Mouse (Mus musculus): ENCODE data around the gene Rtbdn. TPM values are rescaled to one million over a fixed set of nuclear protein-coding genes. Genes with fewer than 3 reads are reported as not detected.

Rtbdn gene
- polyA plus RNA-seq, 1 experiment, result not detected

DNA sequence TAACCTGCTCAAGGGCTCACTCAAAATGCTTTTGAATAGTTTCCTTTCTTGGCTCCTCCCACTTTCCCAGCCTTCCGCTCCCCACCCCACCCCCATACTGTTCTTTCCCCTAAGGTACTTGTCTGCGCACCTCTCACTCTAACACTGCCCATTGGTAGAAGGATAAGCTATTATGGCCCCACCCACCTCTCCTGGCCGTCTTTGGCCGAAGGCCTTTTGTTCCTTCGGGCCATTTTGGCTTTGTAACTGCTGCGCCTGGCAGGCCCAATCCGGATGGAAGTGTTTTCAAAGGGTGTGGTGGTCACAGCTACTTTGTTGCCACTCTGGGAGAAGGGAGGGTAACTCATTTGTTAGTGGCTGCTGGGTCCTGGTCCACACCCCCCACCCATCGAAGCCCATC lies 31.5 kb upstream of the Rtbdn start:
- Histone ChIP-seq H3K4me1 (ENCODE audit: control insufficient read depth, insufficient read depth, low read length) (peaks cover 7% of the 10 kb centered on the region), H3K4me3 (ENCODE audit: insufficient read depth, low read length) (no peak overlapping the region), H3K27ac (ENCODE audit: insufficient read depth, low read depth, low read length) (no peak overlapping the region)
- TF ChIP-seq CTCF (IDR thresholded peaks at IDR 0.05; ENCODE audit: low read depth, low read length) (no peak), POLR2A (IDR thresholded peaks at IDR 0.05; ENCODE audit: borderline replicate concordance, low read depth, low read length) (no peak)

DNA sequence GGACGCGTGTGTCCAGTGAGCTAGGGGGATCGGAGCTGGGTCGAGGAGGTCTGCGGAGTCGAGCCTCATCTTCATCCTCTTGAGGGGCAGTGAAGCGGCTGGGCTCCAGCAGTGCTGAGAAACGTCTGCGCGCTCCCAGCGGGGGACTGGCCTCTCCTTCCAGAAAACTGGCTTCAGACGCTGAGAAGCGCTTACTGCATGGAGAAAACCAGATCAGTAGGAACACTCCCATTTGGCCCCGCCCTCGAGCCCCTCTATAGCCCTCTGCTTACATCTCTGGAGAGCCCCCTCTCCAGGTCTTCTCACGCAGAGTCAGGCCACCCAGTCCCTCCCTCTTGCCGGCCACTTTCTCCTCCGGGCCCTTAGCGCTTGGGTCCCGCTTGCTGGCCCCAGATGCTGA lies 29.0 kb upstream of the Rtbdn start:
- no peak for TF ChIP-seq CTCF (IDR thresholded peaks at IDR 0.05; ENCODE audit: low read depth, low read length)
- no peak for TF ChIP-seq POLR2A (IDR thresholded peaks at IDR 0.05; ENCODE audit: borderline replicate concordance, low read depth, low read length)
- no peak overlapping the region for H3K27ac ChIP-seq (ENCODE audit: insufficient read depth, low read depth, low read length)
- no peak overlapping the region for H3K4me3 ChIP-seq (ENCODE audit: insufficient read depth, low read length)
- H3K4me1 ChIP-seq (ENCODE audit: control insufficient read depth, insufficient read depth, low read length), result peaks cover 14% of the 10 kb centered on the region

DNA sequence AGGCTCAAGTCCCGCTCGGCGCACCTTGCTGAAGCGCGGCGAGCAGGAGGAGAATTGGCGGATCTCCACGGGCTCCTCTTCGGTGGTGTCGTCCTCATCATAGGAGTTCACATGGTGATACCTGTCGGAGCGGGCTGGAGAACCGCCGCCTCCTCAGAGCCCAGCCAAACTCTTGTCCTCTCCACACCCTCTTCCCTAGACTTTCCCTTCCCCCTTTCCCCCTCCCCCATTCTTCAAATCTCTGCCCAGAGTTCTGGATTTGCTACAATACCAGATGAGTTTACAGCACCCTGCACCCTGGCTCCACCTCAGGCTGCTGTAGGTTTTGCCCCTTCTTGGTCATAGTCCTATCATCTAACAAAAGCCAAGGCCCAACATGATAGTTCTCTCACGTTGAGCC lies 28.1 kb upstream of the Rtbdn start:
- Histone ChIP-seq H3K27ac (ENCODE audit: insufficient read depth, low read depth, low read length) (no peak overlapping the region), H3K4me1 (ENCODE audit: control insufficient read depth, insufficient read depth, low read length) (peaks cover 13% of the 10 kb centered on the region), H3K4me3 (ENCODE audit: insufficient read depth, low read length) (no peak overlapping the region)
- TF ChIP-seq POLR2A (IDR thresholded peaks at IDR 0.05; ENCODE audit: borderline replicate concordance, low read depth, low read length) (no peak), CTCF (IDR thresholded peaks at IDR 0.05; ENCODE audit: low read depth, low read length) (no peak)

DNA sequence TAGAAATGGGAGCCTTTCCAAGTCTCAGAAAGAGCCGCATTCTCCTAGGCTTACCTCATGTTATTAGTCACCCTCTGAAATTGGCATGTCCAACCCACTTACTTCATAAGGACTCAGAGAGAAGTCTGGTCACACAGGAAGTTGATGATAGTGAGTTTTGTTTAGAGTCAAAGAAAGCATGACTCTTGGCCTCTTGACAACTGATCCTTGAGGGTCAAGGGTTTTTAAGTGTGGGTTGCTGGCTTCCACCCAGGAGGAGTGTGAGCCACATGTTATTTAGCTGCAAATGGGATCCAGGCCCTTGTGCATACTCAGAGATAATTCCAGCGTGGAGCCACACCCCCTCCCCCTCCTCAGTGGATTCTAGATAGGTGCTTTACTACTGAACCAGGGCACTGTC lies 25.2 kb upstream of the Rtbdn start:
- no peak overlapping the region for H3K4me3 ChIP-seq (ENCODE audit: insufficient read depth, low read length)
- H3K27ac ChIP-seq (ENCODE audit: insufficient read depth, low read depth, low read length), result no peak overlapping the region
- no peak for TF ChIP-seq CTCF (IDR thresholded peaks at IDR 0.05; ENCODE audit: low read depth, low read length)
- H3K4me1 ChIP-seq (ENCODE audit: control insufficient read depth, insufficient read depth, low read length), result peaks cover 15% of the 10 kb centered on the region

DNA sequence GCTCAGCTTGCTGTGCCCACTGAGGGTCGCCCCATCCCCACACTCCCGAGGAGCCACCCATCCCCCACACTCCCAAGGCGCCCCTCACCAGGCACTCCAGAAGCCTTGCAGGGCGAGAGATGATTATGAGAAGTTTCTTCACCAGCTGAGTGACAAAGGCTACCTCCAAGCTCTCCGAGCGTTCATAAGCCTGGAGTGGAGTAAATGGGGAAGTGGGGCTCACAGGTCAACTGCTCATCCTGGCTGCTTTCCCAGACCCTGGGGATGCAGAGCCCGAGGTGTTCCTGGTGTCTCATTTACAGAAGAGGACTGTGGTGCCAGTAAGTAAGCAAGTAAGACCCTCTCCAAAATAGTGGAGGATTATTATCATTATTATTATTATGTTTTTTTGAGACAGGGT lies 21.2 kb upstream of the Rtbdn start:
- Histone ChIP-seq H3K4me1 (ENCODE audit: control insufficient read depth, insufficient read depth, low read length) (peaks cover 15% of the 10 kb centered on the region), H3K4me3 (ENCODE audit: insufficient read depth, low read length) (no peak overlapping the region), H3K27ac (ENCODE audit: insufficient read depth, low read depth, low read length) (no peak overlapping the region)
- TF ChIP-seq CTCF (IDR thresholded peaks at IDR 0.05; ENCODE audit: low read depth, low read length), result no peak
- no peak for TF ChIP-seq POLR2A (IDR thresholded peaks at IDR 0.05; ENCODE audit: borderline replicate concordance, low read depth, low read length)

DNA sequence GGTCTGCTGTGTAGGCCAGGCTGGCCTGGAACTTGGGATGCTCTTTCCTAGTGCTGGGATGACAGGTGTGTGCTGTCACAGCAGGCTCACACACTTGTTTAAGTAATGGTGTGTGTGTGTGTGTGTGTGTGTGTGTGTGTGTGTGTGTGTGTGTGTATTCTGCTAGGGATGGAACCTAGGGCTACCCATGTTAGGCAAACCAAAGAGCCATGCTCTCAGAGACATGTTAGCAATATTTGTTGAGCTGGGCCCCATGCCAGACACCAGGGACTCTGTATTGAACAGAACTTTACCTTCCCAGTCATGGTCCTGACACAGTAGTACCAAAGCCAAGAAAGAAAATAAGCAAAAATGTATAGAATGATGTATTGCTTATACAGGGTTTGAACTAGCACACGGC lies 19.3 kb upstream of the Rtbdn start:
- TF ChIP-seq CTCF (IDR thresholded peaks at IDR 0.05; ENCODE audit: low read depth, low read length) (no peak), POLR2A (IDR thresholded peaks at IDR 0.05; ENCODE audit: borderline replicate concordance, low read depth, low read length) (no peak)

DNA sequence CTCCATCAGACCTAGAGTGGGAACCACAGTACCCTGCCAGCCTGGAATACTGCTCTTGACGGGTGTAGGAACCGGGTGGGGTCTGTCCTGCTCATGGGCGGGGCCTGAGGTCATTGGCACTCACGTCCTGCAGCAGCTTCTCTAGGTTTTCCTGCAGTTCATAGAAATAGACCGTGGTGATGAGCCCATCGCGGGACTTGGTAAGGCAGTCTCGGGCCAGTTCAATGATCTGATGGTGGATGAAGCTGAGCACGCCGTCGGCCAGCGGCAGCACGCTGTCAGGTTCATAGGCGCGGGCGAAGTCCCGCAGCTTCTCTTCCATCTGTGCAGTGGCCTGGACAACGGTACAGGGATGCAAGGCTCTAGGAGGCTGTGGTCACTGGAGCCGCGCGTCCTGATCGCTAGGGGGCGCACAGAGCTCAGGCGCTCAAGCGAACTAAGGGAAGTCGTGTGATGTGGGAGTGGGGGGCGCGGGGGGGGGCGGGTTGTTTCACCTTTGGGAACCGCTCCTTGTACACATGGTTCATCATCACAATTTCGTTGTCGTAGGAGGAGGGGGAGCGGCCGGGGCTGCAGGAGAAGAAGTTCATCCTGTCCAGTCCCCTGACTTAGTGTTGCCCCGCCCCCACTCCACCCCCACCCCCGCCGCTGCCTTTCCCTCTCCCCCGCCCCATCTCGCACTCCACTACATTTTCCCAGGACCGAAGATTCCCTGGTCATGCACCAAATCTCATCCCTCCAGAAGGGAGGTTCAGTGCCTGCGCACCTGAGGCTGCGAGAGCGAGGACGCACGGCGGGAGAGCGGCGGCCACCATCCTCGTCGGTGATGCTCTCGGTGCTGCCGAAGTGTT lies 18.1 kb upstream of the Rtbdn start:
- no peak overlapping the region for H3K4me3 ChIP-seq (ENCODE audit: insufficient read depth, low read length)
- H3K4me1 ChIP-seq (ENCODE audit: control insufficient read depth, insufficient read depth, low read length), result peaks cover 7% of the 10 kb centered on the region
- TF ChIP-seq CTCF (IDR thresholded peaks at IDR 0.05; ENCODE audit: low read depth, low read length), result peak; percentile 61; the same call in 1 of the 2 replicates
- TF ChIP-seq POLR2A (IDR thresholded peaks at IDR 0.05; ENCODE audit: borderline replicate concordance, low read depth, low read length), result no peak
- H3K27ac ChIP-seq (ENCODE audit: insufficient read depth, low read depth, low read length), result no peak overlapping the region

More for the DNA sequence above, 19.3 kb upstream of the Rtbdn start:
- Histone ChIP-seq H3K27ac (ENCODE audit: insufficient read depth, low read depth, low read length) (no peak overlapping the region), H3K4me3 (ENCODE audit: insufficient read depth, low read length) (no peak overlapping the region), H3K4me1 (ENCODE audit: control insufficient read depth, insufficient read depth, low read length) (peaks cover 7% of the 10 kb centered on the region)

DNA sequence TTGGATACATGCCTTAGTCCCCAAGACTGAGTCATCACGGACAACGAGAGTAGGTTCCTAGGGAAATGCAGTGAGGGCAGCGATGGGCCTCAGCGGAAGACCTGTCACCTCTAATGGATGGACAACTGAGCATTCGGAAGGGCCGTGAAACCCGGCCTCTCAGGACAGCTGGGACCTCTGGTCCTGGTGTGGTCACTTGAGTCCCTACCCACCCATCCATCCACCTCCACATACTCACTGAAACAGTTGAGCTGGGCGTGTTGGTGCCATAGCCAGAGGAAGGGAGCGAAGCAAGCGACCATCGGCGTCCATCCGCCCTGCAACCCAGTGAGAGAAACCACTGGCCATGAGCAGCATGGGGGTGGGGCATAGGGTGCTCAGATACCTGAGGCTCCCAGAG lies 16.2 kb upstream of the Rtbdn start:
- Histone ChIP-seq H3K27ac (ENCODE audit: insufficient read depth, low read depth, low read length) (no peak overlapping the region), H3K4me1 (ENCODE audit: control insufficient read depth, insufficient read depth, low read length) (0 out of 2 replicates have a peak, but pooled peaks cover under 1% of the 10 kb centered on the region), H3K4me3 (ENCODE audit: insufficient read depth, low read length) (no peak overlapping the region)
- no peak for TF ChIP-seq CTCF (IDR thresholded peaks at IDR 0.05; ENCODE audit: low read depth, low read length)

DNA sequence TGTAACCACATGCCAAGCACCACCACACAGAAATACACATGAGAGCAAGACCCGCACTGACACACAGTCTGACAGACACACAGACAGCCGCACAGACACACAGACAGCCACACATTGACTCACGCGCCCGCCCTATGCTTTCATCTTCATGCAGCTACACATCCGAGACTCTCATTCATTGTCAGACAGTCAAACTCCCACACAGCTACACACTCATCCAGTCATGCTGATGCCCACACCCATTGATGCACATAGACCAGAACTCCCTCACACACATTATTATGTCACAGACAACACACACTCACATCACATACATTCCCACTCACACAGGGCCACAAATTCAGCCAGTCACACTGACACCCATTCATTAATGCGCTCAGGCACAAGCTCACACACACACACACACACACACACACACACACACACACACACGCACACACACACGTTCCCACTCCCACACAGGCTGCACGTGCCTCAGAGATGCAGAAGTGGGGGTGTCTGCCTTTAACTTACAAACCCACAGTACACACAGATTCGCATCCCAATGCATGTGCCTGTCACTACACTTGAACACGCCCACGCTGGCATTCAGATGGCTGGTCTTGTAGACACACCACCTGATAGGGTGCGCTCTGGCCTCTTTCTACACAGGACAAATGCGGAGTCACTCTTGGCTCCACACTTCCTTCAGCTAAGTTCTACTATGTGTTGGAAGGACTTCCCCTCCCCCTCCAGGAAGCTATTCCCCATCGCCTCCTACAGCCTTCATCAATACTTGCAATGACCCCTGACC lies 12.8 kb upstream of the Rtbdn start:
- Histone ChIP-seq H3K4me3 (ENCODE audit: insufficient read depth, low read length) (no peak overlapping the region), H3K4me1 (ENCODE audit: control insufficient read depth, insufficient read depth, low read length) (no peaks in the 10 kb centered on the region), H3K27ac (ENCODE audit: insufficient read depth, low read depth, low read length) (no peak overlapping the region)
- TF ChIP-seq CTCF (IDR thresholded peaks at IDR 0.05; ENCODE audit: low read depth, low read length) (no peak), POLR2A (IDR thresholded peaks at IDR 0.05; ENCODE audit: borderline replicate concordance, low read depth, low read length) (no peak)

DNA sequence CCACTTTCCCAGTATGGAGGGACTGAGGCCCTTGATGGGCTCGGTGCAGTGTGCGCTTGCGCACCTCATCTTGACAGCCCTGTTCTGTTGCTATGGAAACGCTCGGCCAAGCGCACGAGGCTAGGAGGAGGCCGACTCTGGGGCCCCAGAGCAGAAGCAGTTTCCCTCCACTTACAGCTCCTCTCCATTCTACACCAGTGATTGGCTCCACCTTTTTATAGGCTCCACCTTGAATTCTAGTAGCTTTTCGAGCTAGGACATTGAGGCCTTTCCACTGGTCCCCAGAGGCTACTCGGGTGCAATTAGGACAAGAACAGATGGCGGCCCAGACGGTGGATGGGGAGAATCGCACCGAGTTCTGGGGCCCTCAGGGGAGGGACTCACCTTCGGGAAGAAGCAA lies 11.9 kb upstream of the Rtbdn start:
- no peak for TF ChIP-seq POLR2A (IDR thresholded peaks at IDR 0.05; ENCODE audit: borderline replicate concordance, low read depth, low read length)
- Histone ChIP-seq H3K4me1 (ENCODE audit: control insufficient read depth, insufficient read depth, low read length) (no peaks in the 10 kb centered on the region), H3K27ac (ENCODE audit: insufficient read depth, low read depth, low read length) (no peak overlapping the region), H3K4me3 (ENCODE audit: insufficient read depth, low read length) (no peak overlapping the region)
